Mouse (Mus musculus): ENCODE measurements around the gene Atox1. TPM values are rescaled to one million over a fixed set of nuclear protein-coding genes. Genes with fewer than 3 reads are reported as not detected.

The Atox1 gene
- polyA plus RNA-seq, 1 experiment from 2014 or later: 257 TPM

DNA sequence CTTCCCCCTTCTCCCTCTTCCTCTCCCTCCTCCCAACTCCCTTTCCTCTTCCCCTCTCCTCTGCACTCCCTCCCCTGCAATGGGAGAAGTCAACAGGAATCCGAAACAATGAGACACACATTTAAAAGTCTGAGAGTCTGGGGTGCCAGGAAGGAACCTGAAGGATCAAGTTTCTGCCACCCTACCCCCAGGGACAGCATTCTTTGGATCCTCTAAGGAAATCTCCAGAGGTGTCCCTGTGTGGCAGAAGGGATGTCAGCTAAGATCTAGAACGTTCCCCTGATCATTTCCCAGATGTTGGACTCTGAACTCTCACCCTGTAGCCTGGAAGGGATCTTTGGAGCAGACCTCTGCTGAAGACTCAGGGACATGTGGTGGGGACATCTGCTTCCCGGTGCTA lies 50.5 kb downstream of the Atox1 start:
- Histone ChIP-seq H3K9ac (replicated peaks) (no peak overlapping the region), H3K4me3 (no peak overlapping the region), H3K4me2 (replicated peaks) (no peak overlapping the region), H3K4me1 (no peaks in the 10 kb centered on the region), H3K36me3 (no peaks in the 10 kb centered on the region), H3K27ac (replicated peaks) (no peak overlapping the region), H3K27me3 (no peaks in the 10 kb centered on the region), H3K9me3 (no peaks in the 10 kb centered on the region)
- WGBS: 69% methylated on average over 3 of the region's 3 CpGs
- ATAC-seq (replicated peaks): no peak

- Histone ChIP-seq H3K27me3 (no peaks in the 10 kb centered on the region), H3K9me3 (no peaks in the 10 kb centered on the region), H3K27ac (replicated peaks) (no peak overlapping the region), H3K4me3 (no peak overlapping the region), H3K9ac (replicated peaks) (no peak overlapping the region), H3K36me3 (no peaks in the 10 kb centered on the region), H3K4me1 (no peaks in the 10 kb centered on the region), H3K4me2 (replicated peaks) (no peak overlapping the region)
- ATAC-seq (replicated peaks): no peak
- 93% methylated on average over 3 of the region's 3 CpGs for WGBS
Observed at GRCm38 (mm10) chr11:55410005-55410404, 51.0 kb downstream of the Atox1 start.

GRCm38 (mm10) chr11:55407133-55407532 lies 53.9 kb downstream of the Atox1 start:
- no peaks in the 10 kb centered on the region for H3K36me3 ChIP-seq
- ATAC-seq (replicated peaks): no peak
- WGBS: 96% methylated on average over 4 of the region's 4 CpGs

GRCm38 (mm10) chr11:55405601-55406469 lies 55.2 kb downstream of the Atox1 start:
- 85% methylated on average over 8 of the region's 8 CpGs for WGBS
- H3K27ac ChIP-seq (replicated peaks): no peak overlapping the region
- H3K9me3 ChIP-seq: no peaks in the 10 kb centered on the region
- no peaks in the 10 kb centered on the region for H3K27me3 ChIP-seq
- H3K4me2 ChIP-seq (replicated peaks): no peak overlapping the region
- no peak overlapping the region for H3K9ac ChIP-seq (replicated peaks)
- H3K4me1 ChIP-seq: no peaks in the 10 kb centered on the region
- H3K4me3 ChIP-seq: no peak overlapping the region
- ATAC-seq (replicated peaks): no peak
- no peaks in the 10 kb centered on the region for H3K36me3 ChIP-seq

More at GRCm38 (mm10) chr11:55407133-55407532, 53.9 kb downstream of the Atox1 start:
- Histone ChIP-seq H3K4me3 (no peak overlapping the region), H3K27ac (replicated peaks) (no peak overlapping the region), H3K27me3 (no peaks in the 10 kb centered on the region), H3K4me2 (replicated peaks) (no peak overlapping the region), H3K4me1 (no peaks in the 10 kb centered on the region), H3K9ac (replicated peaks) (no peak overlapping the region), H3K9me3 (no peaks in the 10 kb centered on the region)

- Histone ChIP-seq H3K27ac (replicated peaks) (no peak overlapping the region), H3K36me3 (no peaks in the 10 kb centered on the region), H3K4me3 (no peak overlapping the region), H3K27me3 (no peaks in the 10 kb centered on the region), H3K9ac (replicated peaks) (no peak overlapping the region), H3K4me2 (replicated peaks) (no peak overlapping the region), H3K9me3 (no peaks in the 10 kb centered on the region), H3K4me1 (no peaks in the 10 kb centered on the region)
- ATAC-seq (replicated peaks): no peak
- WGBS: 88% methylated on average over 9 of the region's 9 CpGs
Observed at GRCm38 (mm10) chr11:55404659-55405457, 56.2 kb downstream of the Atox1 start.

DNA sequence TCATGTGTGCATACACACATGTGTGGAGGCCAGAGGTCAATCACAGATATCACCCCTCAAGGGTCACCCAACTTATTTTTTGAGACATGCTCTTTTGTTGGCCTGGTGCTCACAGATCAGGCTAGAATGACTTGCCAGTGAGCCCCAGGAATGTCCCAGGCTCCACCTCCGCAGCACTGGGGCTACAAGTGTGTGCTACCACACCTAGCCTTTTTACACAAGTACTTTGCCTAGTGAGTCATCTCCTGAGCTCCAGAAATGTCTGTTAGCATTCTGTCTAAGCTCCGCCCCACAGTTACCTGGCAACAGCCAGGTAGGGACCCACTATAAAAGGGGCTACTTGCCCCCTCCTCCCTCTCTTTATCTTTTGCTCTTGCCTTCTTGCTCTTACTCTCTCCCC lies 60.2 kb downstream of the Atox1 start:
- no peak overlapping the region for H3K4me2 ChIP-seq (replicated peaks)
- H3K4me3 ChIP-seq: no peak overlapping the region
- H3K4me1 ChIP-seq: no peaks in the 10 kb centered on the region
- no peak for ATAC-seq (replicated peaks)
- H3K9ac ChIP-seq (replicated peaks): no peak overlapping the region
- no peaks in the 10 kb centered on the region for H3K27me3 ChIP-seq
- H3K36me3 ChIP-seq: no peaks in the 10 kb centered on the region
- no peaks in the 10 kb centered on the region for H3K9me3 ChIP-seq
- WGBS: 96% methylated on average over 2 of the region's 2 CpGs
- no peak overlapping the region for H3K27ac ChIP-seq (replicated peaks)

GRCm38 (mm10) chr11:55398371-55398770 lies 62.7 kb downstream of the Atox1 start:
- H3K9me3 ChIP-seq: no peaks in the 10 kb centered on the region
- WGBS: 98% methylated on average over 8 of the region's 8 CpGs
- H3K36me3 ChIP-seq: no peaks in the 10 kb centered on the region
- H3K27ac ChIP-seq (replicated peaks): no peak overlapping the region
- H3K4me1 ChIP-seq: no peaks in the 10 kb centered on the region
- H3K27me3 ChIP-seq: no peaks in the 10 kb centered on the region
- no peak for ATAC-seq (replicated peaks)
- no peak overlapping the region for H3K4me2 ChIP-seq (replicated peaks)
- H3K4me3 ChIP-seq: no peak overlapping the region
- H3K9ac ChIP-seq (replicated peaks): no peak overlapping the region

GRCm38 (mm10) chr11:55397441-55397840 lies 63.6 kb downstream of the Atox1 start:
- Histone ChIP-seq H3K36me3 (no peaks in the 10 kb centered on the region), H3K9ac (replicated peaks) (no peak overlapping the region), H3K4me2 (replicated peaks) (no peak overlapping the region), H3K27ac (replicated peaks) (no peak overlapping the region), H3K9me3 (no peaks in the 10 kb centered on the region), H3K27me3 (no peaks in the 10 kb centered on the region), H3K4me3 (no peak overlapping the region), H3K4me1 (no peaks in the 10 kb centered on the region)
- 91% methylated on average over 9 of the region's 9 CpGs for WGBS
- ATAC-seq (replicated peaks): no peak

GRCm38 (mm10) chr11:55397036-55397435 lies 64.0 kb downstream of the Atox1 start:
- H3K27ac ChIP-seq (replicated peaks): no peak overlapping the region
- 86% methylated on average over 2 of the region's 2 CpGs for WGBS
- no peaks in the 10 kb centered on the region for H3K36me3 ChIP-seq
- no peak overlapping the region for H3K9ac ChIP-seq (replicated peaks)
- no peaks in the 10 kb centered on the region for H3K9me3 ChIP-seq
- ATAC-seq (replicated peaks): no peak
- H3K4me2 ChIP-seq (replicated peaks): no peak overlapping the region
- no peaks in the 10 kb centered on the region for H3K4me1 ChIP-seq
- H3K4me3 ChIP-seq: no peak overlapping the region
- no peaks in the 10 kb centered on the region for H3K27me3 ChIP-seq

Small RNAs within 50 kb of the gene (microRNA-seq; reads per million reads assigned to microRNA genes)
- gene Mir7652: not detected

Other genes with a start within 250 kb of the Atox1 start
- gene Fat2, start 124.7 kb downstream of the Atox1 start, polyA plus RNA-seq (2015; fragmentation: Nextera tagmentation; extraction: Ambion mirVana): 0.03 TPM in 2 replicates
- gene Sparc, start 38.1 kb downstream of the Atox1 start, polyA plus RNA-seq (2015; fragmentation: Nextera tagmentation; extraction: Ambion mirVana): 320 and 352 TPM in 2 replicates
- gene G3bp1, start 8.4 kb upstream of the Atox1 start, polyA plus RNA-seq (2015; fragmentation: Nextera tagmentation; extraction: Ambion mirVana): 154 and 161 TPM in 2 replicates
- not detected in 2 replicates for gene Glra1, start 147.0 kb upstream of the Atox1 start, polyA plus RNA-seq (2015; fragmentation: Nextera tagmentation; extraction: Ambion mirVana)